Mouse (Mus musculus): Measurements from ENCODE around the gene Ankrd27.

DNA sequence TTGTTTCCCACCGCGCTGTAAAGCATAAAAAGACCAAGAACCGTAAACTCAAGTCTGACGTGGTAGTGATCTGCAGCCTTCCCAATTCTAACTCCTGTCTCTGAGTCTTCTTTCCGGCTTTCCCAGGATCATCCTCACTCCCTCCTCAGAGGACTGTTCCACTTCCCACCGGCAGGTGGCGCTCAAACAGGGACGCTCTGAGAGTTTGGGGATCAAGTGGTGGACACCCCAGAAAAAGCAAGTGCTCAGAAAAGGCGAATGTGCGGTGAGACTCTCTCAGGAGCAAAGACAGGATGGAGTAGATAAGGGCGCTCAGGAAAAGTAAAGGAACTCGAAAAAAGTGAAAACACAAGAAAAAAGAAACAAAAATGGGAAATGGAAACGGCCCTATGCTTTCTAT, 100.7 kb downstream of the Ankrd27 start:
- TF ChIP-seq POLR2A (IDR thresholded peaks at IDR 0.05; ENCODE audit: extremely low read depth, insufficient read depth, low read length) = no peak
- TF ChIP-seq CTCF (IDR thresholded peaks at IDR 0.05; ENCODE audit: extremely low read depth, insufficient read depth, low read length) = peak; percentile 76

All from cortical plate, adult 2 months (tissue).